Mouse (Mus musculus) heart, embryonic 16.5 days (tissue): Measurements from ENCODE around the gene Ttc25. TPM values are rescaled to one million over a fixed set of nuclear protein-coding genes. Genes with fewer than 3 reads are reported as not detected.

ENCODE experiments used
- ATAC-seq: fragments of 200-750 bp; cut with Nextera tagmentation; replicated peaks from 2 replicates; pipeline ENCODE4 v1.8.0; 2017; ENCODE audit warnings: moderate number of reproducible peaks; ENCODE audit not compliant: insufficient read depth, low FRiP score; ENCODE audit errors: extremely low read depth
- H3K27ac ChIP-seq: fragments of 300-500 bp; sonication (generic); 2 replicates; pipeline ENCODE4 v1.5.1; 2014; ENCODE audit warnings: mild to moderate bottlenecking, low read length, control low read depth, moderate library complexity
- H3K27me3 ChIP-seq: fragments of 300-500 bp; sonication (generic); 2 replicates; pipeline ENCODE4 v1.6.1; 2014; ENCODE audit warnings: low read length, mixed read lengths; ENCODE audit not compliant: control insufficient read depth, insufficient read depth
- H3K36me3 ChIP-seq: fragments of 300-500 bp; sonication (generic); 2 replicates; pipeline ENCODE4 v1.6.1; 2014; ENCODE audit not compliant: control insufficient read depth, insufficient read depth
- H3K4me1 ChIP-seq: fragments of 300-500 bp; sonication (generic); 2 replicates; pipeline ENCODE4 v1.6.1; 2014; ENCODE audit warnings: low read length, mixed read lengths; ENCODE audit not compliant: control insufficient read depth, insufficient read depth
- H3K4me2 ChIP-seq: fragments of 300-500 bp; sonication (generic); 2 replicates; pipeline ENCODE4 v1.6.1; 2014; ENCODE audit warnings: low read depth, mild to moderate bottlenecking, control low read depth, low read length
- H3K4me3 ChIP-seq: fragments of 300-500 bp; sonication (generic); 2 replicates; pipeline ENCODE4 v1.5.1; 2014; ENCODE audit warnings: mild to moderate bottlenecking, control low read depth, low read length
- H3K9ac ChIP-seq: fragments of 300-500 bp; sonication (generic); 2 replicates; pipeline ENCODE4 v1.6.1; 2014; ENCODE audit warnings: low read length, control low read depth
- H3K9me3 ChIP-seq: fragments of 300-500 bp; sonication (generic); replicated peaks from 2 replicates; pipeline ENCODE4 v1.6.1; 2016; ENCODE audit warnings: low read length; ENCODE audit not compliant: control insufficient read depth
- WGBS: fragments of 180-500 bp; shearing (Covaris S2); extraction: QIAGEN DNeasy Blood & Tissue Kit; methylation state at CpG from one replicate; pipeline ENCODE4 v1.1.7; 2014; 5-methylcytosine and 5-hydroxymethylcytosine counted together
- polyA plus RNA-seq: library from polyadenylated mRNA; unstranded; fragments of >200 nt; fragmentation: Nextera tagmentation; extraction: Ambion mirVana; gene quantifications from 2 replicates; pipeline ENCODE4 v1.2.1, GENCODE M21; 2015

The Ttc25 gene
- polyA plus RNA-seq, 1 experiment from 2014 or later: 0.85 TPM

- Histone ChIP-seq H3K27ac (no peak overlapping the region), H3K9ac (no peak overlapping the region), H3K27me3 (no peaks in the 10 kb centered on the region), H3K4me3 (no peak overlapping the region), H3K36me3 (peaks cover 52% of the 10 kb centered on the region), H3K9me3 (no peaks in the 10 kb centered on the region), H3K4me2 (no peak overlapping the region), H3K4me1 (peaks cover 9% of the 10 kb centered on the region)
- WGBS: 91% methylated on average over 3 of the region's 3 CpGs
- ATAC-seq: no peak
Measured at GRCm38 (mm10) chr11:100601372-100601771, 56.0 kb downstream of the Ttc25 start.

GRCm38 (mm10) chr11:100603155-100603554 lies 57.7 kb downstream of the Ttc25 start:
- Histone ChIP-seq H3K9me3 (no peaks in the 10 kb centered on the region), H3K4me1 (peaks cover 9% of the 10 kb centered on the region), H3K27me3 (no peaks in the 10 kb centered on the region), H3K4me3 (no peak overlapping the region), H3K4me2 (no peak overlapping the region), H3K9ac (no peak overlapping the region), H3K27ac (no peak overlapping the region), H3K36me3 (peaks cover 34% of the 10 kb centered on the region)
- WGBS: 63% methylated on average over 9 of the region's 9 CpGs
- no peak for ATAC-seq

DNA sequence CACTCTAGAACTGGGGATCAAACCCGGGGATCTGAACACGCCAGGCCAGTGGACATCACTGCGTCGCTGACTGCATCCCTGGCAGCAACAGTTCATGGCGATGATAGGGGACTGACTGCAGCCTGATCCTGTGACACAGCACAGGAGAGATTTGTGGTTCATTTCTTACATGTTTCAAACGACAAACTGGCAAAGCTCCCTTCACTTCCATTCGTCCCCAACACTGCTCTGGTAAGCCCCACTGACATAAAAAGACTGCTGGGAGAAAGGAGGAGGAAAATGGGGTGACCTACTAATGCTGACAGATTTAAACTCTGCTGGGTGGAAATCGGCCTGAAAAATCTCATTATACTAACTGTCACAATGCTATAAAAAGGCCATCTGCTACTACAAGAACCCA lies 58.4 kb downstream of the Ttc25 start:
- Histone ChIP-seq H3K4me2 (no peak overlapping the region), H3K4me1 (peaks cover 15% of the 10 kb centered on the region), H3K9me3 (no peaks in the 10 kb centered on the region), H3K27me3 (no peaks in the 10 kb centered on the region), H3K4me3 (no peak overlapping the region), H3K36me3 (peaks cover 31% of the 10 kb centered on the region), H3K27ac (peak overlapping the region; percentile 5), H3K9ac (no peak overlapping the region)
- ATAC-seq: no peak
- WGBS: 61% methylated on average over 8 of the region's 8 CpGs

DNA sequence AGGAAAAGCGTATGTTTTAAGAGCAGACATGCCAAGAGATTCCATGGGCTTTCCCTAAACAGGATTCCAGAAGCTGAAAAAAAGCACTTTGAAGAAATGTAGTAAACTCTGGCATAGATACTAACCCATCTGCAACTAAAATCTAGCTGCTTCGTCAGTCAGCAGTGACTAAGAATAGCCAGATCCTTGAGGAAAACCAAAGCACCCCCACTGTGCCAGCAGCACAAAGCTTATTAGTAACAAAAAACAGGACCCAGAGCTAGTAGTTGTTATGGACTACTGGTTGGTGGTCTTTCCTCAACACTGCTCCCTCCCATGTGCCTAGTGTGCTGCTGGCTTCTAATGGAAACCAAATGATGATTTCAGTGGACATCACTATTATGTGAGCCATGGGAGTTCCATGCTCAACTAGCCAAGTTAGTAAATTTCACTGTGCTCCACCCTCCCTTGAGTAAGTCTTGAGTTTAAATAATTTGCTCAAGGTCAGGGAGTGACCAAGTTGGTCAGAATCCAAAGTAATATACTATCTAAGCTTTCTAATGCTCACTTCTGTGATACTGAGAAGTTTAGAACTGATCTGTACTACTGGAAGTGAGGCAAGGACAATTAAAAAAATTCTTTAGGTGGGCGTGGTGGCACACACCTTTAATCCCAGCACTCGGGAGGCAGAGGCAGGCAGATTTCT lies 59.1 kb downstream of the Ttc25 start:
- Histone ChIP-seq H3K4me3 (no peak overlapping the region), H3K4me1 (peaks cover 20% of the 10 kb centered on the region), H3K9me3 (no peaks in the 10 kb centered on the region), H3K27me3 (no peaks in the 10 kb centered on the region), H3K4me2 (no peak overlapping the region), H3K36me3 (peaks cover 24% of the 10 kb centered on the region), H3K9ac (no peak overlapping the region), H3K27ac (no peak overlapping the region)
- 68% methylated on average over 4 of the region's 4 CpGs for WGBS
- no peak for ATAC-seq

DNA sequence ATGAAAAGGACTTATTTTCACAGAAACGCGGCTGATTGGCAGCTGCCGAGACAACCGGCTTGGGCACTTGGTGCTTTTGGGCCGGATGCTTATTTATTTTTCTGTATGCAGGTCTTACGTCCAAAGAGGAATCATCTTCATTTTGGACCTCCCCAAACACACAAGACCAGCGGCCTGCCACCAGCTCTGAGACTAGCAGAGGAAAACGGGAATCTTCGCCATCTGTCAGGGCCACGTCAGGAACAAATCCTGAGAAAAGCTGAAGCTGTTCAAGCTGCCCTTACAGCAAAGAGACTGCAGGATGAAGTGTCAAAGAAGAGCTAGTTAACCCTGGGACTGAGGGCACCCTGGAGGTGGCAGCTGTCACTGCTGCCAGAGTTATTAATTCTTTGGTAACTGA lies 60.0 kb downstream of the Ttc25 start:
- Histone ChIP-seq H3K4me2 (no peak overlapping the region), H3K27ac (no peak overlapping the region), H3K9ac (no peak overlapping the region), H3K4me1 (peaks cover 30% of the 10 kb centered on the region), H3K4me3 (no peak overlapping the region), H3K36me3 (peaks cover 14% of the 10 kb centered on the region), H3K27me3 (no peaks in the 10 kb centered on the region), H3K9me3 (no peaks in the 10 kb centered on the region)
- no peak for ATAC-seq
- WGBS: 92% methylated on average over 10 of the region's 10 CpGs

GRCm38 (mm10) chr11:100607121-100607520 lies 61.7 kb downstream of the Ttc25 start:
- 0 out of 2 replicates have a peak, but pooled peaks cover 3% of the 10 kb centered on the region for H3K36me3 ChIP-seq
- no peak overlapping the region for H3K4me3 ChIP-seq
- ATAC-seq: no peak
- no peaks in the 10 kb centered on the region for H3K27me3 ChIP-seq
- WGBS: 84% methylated on average over 6 of the region's 6 CpGs
- no peak overlapping the region for H3K4me2 ChIP-seq
- peaks cover 37% of the 10 kb centered on the region for H3K4me1 ChIP-seq
- no peaks in the 10 kb centered on the region for H3K9me3 ChIP-seq
- H3K9ac ChIP-seq: no peak overlapping the region
- no peak overlapping the region for H3K27ac ChIP-seq

- Histone ChIP-seq H3K27ac (peak overlapping the region; percentile 86), H3K4me3 (no peak overlapping the region), H3K9me3 (no peaks in the 10 kb centered on the region), H3K36me3 (0 out of 2 replicates have a peak, but pooled peaks cover 3% of the 10 kb centered on the region), H3K27me3 (no peaks in the 10 kb centered on the region), H3K4me2 (no peak overlapping the region), H3K4me1 (peaks cover 37% of the 10 kb centered on the region), H3K9ac (no peak overlapping the region)
- ATAC-seq: no peak
- WGBS: 53% methylated on average over 4 of the region's 4 CpGs
Measured at GRCm38 (mm10) chr11:100608796-100609195, 63.4 kb downstream of the Ttc25 start.

GRCm38 (mm10) chr11:100609355-100609996 lies 64.1 kb downstream of the Ttc25 start:
- Histone ChIP-seq H3K36me3 (0 out of 2 replicates have a peak, but pooled peaks cover 3% of the 10 kb centered on the region), H3K9ac (peak overlapping the region; percentile 49), H3K27me3 (no peaks in the 10 kb centered on the region), H3K4me1 (peaks cover 31% of the 10 kb centered on the region), H3K27ac (peak overlapping the region; percentile 86), H3K4me3 (no peak overlapping the region; the same call in 1 of the 2 replicates), H3K4me2 (peak overlapping the region; percentile 40), H3K9me3 (no peaks in the 10 kb centered on the region)
- no peak; the same call in 1 of the 2 replicates for ATAC-seq
- WGBS: 51% methylated on average over 5 of the region's 5 CpGs

DNA sequence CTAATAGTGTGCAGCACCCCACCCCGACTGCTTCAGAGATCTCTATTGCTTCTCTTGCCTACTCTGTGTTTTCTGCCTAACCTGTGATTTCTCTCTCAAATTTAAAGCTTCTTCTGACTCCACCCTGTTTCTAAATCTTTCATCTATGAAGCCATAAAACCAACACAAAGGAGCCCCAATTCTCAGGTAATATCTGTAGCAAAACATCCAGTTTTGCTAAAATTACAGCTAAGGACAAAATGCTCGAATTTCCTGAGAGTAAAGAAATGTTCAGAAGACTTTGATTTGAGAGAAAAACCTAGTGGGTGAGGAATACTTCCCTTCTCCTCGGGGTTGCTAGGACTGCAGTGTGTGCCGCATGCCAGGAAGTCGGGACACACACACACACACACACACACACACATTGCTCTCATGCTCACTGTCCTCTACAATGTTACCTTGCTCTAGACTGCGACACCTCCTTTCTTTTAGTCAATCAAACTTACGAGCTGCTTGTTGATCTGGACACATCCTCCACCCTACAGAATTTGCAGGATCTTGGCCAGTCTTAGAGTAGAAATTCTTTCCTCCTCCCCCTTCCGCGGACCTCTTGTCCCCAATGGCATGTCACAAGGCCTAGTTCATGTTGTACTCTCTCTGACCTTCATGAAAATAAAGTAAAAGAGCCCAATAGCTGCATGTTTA lies 64.7 kb downstream of the Ttc25 start:
- Histone ChIP-seq H3K9me3 (no peaks in the 10 kb centered on the region), H3K4me2 (peak overlapping the region; percentile 41), H3K27ac (peak overlapping the region; percentile 86), H3K9ac (peak overlapping the region; percentile 49), H3K36me3 (0 out of 2 replicates have a peak, but pooled peaks cover 3% of the 10 kb centered on the region), H3K27me3 (no peaks in the 10 kb centered on the region), H3K4me1 (peaks cover 28% of the 10 kb centered on the region), H3K4me3 (no peak overlapping the region; the same call in 1 of the 2 replicates)
- no peak; the same call in 1 of the 2 replicates for ATAC-seq
- WGBS: 40% methylated on average over 9 of the region's 9 CpGs
